ENCODE assay signal across 31 mouse cellular contexts in genomic region chr6:84313797-84314196, GRCm38 (mm10).
A peak's percentile ranks its signal among the peaks of the same experiment; 100 is the strongest.
DNase-seq lines count a peak whose midpoint lies in the region; ATAC-seq and TF ChIP-seq lines count a peak whose summit lies in the region.
"Had no signal": no experiment of that assay in that cellular context is flagged by ENCODE, and none has a peak within 500 bp of the region (broad histone marks: within the 10 kb centered on the region; RNA-seq: fewer than 3 reads in every experiment).

No protein-coding gene starts in this region.

- H3K9ac ChIP-seq in midbrain, embryonic 16.5 days (ENCODE audit: low read depth, low read length) = no peak overlapping the region
- H3K9ac ChIP-seq: embryonic facial prominence, embryonic 13.5 days; forebrain, embryonic 12.5 days; forebrain, postnatal 0 days; kidney, embryonic 15.5 days; limb, embryonic 15.5 days; liver, embryonic 13.5 days; stomach, embryonic 15.5 days had no signal

- no peaks in the 10 kb centered on the region for H3K9me3 ChIP-seq in midbrain, embryonic 10.5 days (replicated peaks)
- H3K9me3 ChIP-seq in midbrain, embryonic 16.5 days (replicated peaks; ENCODE audit: control insufficient read depth, low read length, poor library complexity, severe bottlenecking) = no peaks in the 10 kb centered on the region
- H3K9me3 ChIP-seq: embryonic facial prominence, embryonic 13.5 days; forebrain, embryonic 12.5 days; G1E; hindbrain, embryonic 10.5 days; kidney, embryonic 15.5 days; limb, embryonic 15.5 days; liver, embryonic 13.5 days; stomach, embryonic 15.5 days had no signal

- 14% methylated on average over 4 of the region's 4 CpGs for WGBS in midbrain, embryonic 10.5 days
- 10% methylated on average over 4 of the region's 4 CpGs for WGBS in midbrain, embryonic 16.5 days

- H3K36me3 ChIP-seq in midbrain, embryonic 10.5 days = no peaks in the 10 kb centered on the region
- no peaks in the 10 kb centered on the region for H3K36me3 ChIP-seq in midbrain, embryonic 16.5 days (ENCODE audit: control insufficient read depth, insufficient read depth, low read length)
- H3K36me3 ChIP-seq in myocyte (ENCODE audit: control insufficient read depth, insufficient read depth) = no peaks in the 10 kb centered on the region
- H3K36me3 ChIP-seq: embryonic facial prominence, embryonic 13.5 days; forebrain, embryonic 12.5 days; G1E; hindbrain, embryonic 10.5 days; kidney, embryonic 15.5 days; limb, embryonic 15.5 days; liver, embryonic 13.5 days; stomach, embryonic 15.5 days had no signal

- no peaks in the 10 kb centered on the region for H3K79me2 ChIP-seq in myocyte (ENCODE audit: control insufficient read depth, insufficient read depth)

- peaks cover 55% of the 10 kb centered on the region for H3K4me1 ChIP-seq in midbrain, embryonic 10.5 days
- H3K4me1 ChIP-seq in midbrain, embryonic 16.5 days (ENCODE audit: control insufficient read depth, insufficient read depth, low read length) = no peaks in the 10 kb centered on the region

- H3K27ac ChIP-seq in midbrain, embryonic 10.5 days (replicated peaks) = peak overlapping the region; percentile 64
- H3K27ac ChIP-seq in midbrain, embryonic 16.5 days (ENCODE audit: low read length) = no peak overlapping the region
- H3K27ac ChIP-seq: embryonic facial prominence, embryonic 13.5 days; forebrain, embryonic 12.5 days; hindbrain, embryonic 10.5 days; kidney, embryonic 15.5 days; layer of hippocampus, adult 2 months; limb, embryonic 15.5 days; liver, embryonic 13.5 days; macrophage; stomach, embryonic 15.5 days had no signal

- H3ac ChIP-seq in myocyte (ENCODE audit: control insufficient read depth, insufficient read length) = no peak overlapping the region

- H3K4me2 ChIP-seq in midbrain, embryonic 16.5 days (ENCODE audit: low read length) = no peak overlapping the region
- H3K4me2 ChIP-seq in myocyte (ENCODE audit: low read depth) = peak overlapping the region; percentile 13
- H3K4me2 ChIP-seq: embryonic facial prominence, embryonic 13.5 days; forebrain, embryonic 12.5 days; heart, embryonic 11.5 days; kidney, embryonic 15.5 days; limb, embryonic 15.5 days; liver, embryonic 13.5 days; stomach, embryonic 15.5 days had no signal

- DNase-seq in midbrain, embryonic 10.5 days (ENCODE audit: low spot score) = peak; percentile 28
- peak; percentile 70 for DNase-seq in Muller cell, postnatal 12 days (ENCODE audit: inconsistent ontology term)
- peak; percentile 30 for DNase-seq in adipocyte (ENCODE audit: low spot score)
- no peak for DNase-seq in heart, postnatal 10 days
- no peak for DNase-seq in layer of hippocampus, adult 11-12 months (ENCODE audit: low spot score)
- DNase-seq: adrenal gland, adult 2 months; cerebellum, adult 8-10 months; cerebellum, postnatal 25 days; embryo, embryonic 11 days; forebrain, postnatal 0 days; kidney, adult 18-20 months; kidney, postnatal 25 days; left cerebral cortex, postnatal 4 days; liver, embryonic 13.5 days; lung, adult 18-20 months; lung, postnatal 10 days; right cerebral cortex, postnatal 25 days; thymus, postnatal 14 days had no signal

- intact Hi-C loops in heart, postnatal 10 days (cut with DNase I) = no loop called here

- H3K27me3 ChIP-seq in midbrain, embryonic 10.5 days (ENCODE audit: low read depth, poor library complexity, severe bottlenecking) = peaks cover 69% of the 10 kb centered on the region
- H3K27me3 ChIP-seq in midbrain, embryonic 16.5 days (ENCODE audit: control insufficient read depth, insufficient read depth, low read depth, low read length) = no peaks in the 10 kb centered on the region
- H3K27me3 ChIP-seq in myocyte (ENCODE audit: control insufficient read depth, insufficient read depth, insufficient read length) = no peaks in the 10 kb centered on the region
- H3K27me3 ChIP-seq: embryonic facial prominence, embryonic 13.5 days; limb, embryonic 15.5 days; stomach, embryonic 15.5 days had no signal

- H3K4me3 ChIP-seq in midbrain, embryonic 10.5 days = no peak overlapping the region
- no peak overlapping the region for H3K4me3 ChIP-seq in midbrain, embryonic 16.5 days (ENCODE audit: low read depth, low read length)
- H3K4me3 ChIP-seq in myocyte = no peak overlapping the region
- H3K4me3 ChIP-seq: embryonic facial prominence, embryonic 13.5 days; forebrain, embryonic 12.5 days; hindbrain, embryonic 10.5 days; kidney, embryonic 15.5 days; layer of hippocampus, adult 2 months; limb, embryonic 15.5 days; liver, embryonic 13.5 days; stomach, embryonic 15.5 days had no signal

- ATAC-seq in midbrain, embryonic 16.5 days = no peak
- ATAC-seq: forebrain, postnatal 0 days; hindbrain, embryonic 16.5 days had no signal

- TF ChIP-seq POLR2A in myocyte (IDR thresholded peaks at IDR 0.05; ENCODE audit: insufficient read length, low read depth) = no peak

TF ChIP-seq in myocyte, 11 proteins besides CTCF, POLR2A, EP300 and RAD21:
- no peak for TF ChIP-seq USF1 (IDR thresholded peaks at IDR 0.05; ENCODE audit: low read depth)
- no peak for TF ChIP-seq MYOD1 (IDR thresholded peaks at IDR 0.05; ENCODE audit: control insufficient read depth in 1 of 3, insufficient read length in 2 of 3, low read depth in 2 of 3)
- TF ChIP-seq E2F4 (IDR thresholded peaks at IDR 0.05; ENCODE audit: insufficient read depth) = no peak
- no peak for TF ChIP-seq MAX (IDR thresholded peaks at IDR 0.05; ENCODE audit: low read depth)
- no peak for TF ChIP-seq MYOG (IDR thresholded peaks at IDR 0.05; ENCODE audit: control insufficient read depth in 1 of 3, insufficient read depth in 1 of 3, insufficient read length in 2 of 3, low read depth in 2 of 3)
- TF ChIP-seq TCF12 (IDR thresholded peaks at IDR 0.05; ENCODE audit: insufficient read depth, poor library complexity, severe bottlenecking) = no peak
- TF ChIP-seq POLR2AphosphoS2 (IDR thresholded peaks at IDR 0.05; ENCODE audit: insufficient read length, low read depth) = no peak

Comparison
In these comparisons a context has a peak if more than half of its experiments do, and no peak if none do; other contexts are left out.
1. DNase-seq: peak in midbrain, embryonic 10.5 days (single experiment), Muller cell, postnatal 12 days (single experiment) and adipocyte (single experiment); none in heart, postnatal 10 days (0 of 2) and layer of hippocampus, adult 11-12 months (single experiment).